Mouse (Mus musculus) c-Kit-positive CD71-positive TER-119-negative erythroid progenitor cells, embryonic 14.5 days (primary cell): ENCODE measurements around the gene Tmem79.
"Not testable (repeated sequence)": the region's sequence is repeated elsewhere in the genome, so short reads cannot be mapped to it uniquely, and the experiment has no call there.

Experiments used
- DNase-seq: peaks from one replicate; pipeline ENCODE4 v3.0.0-alpha.2; 2013; ENCODE audit warnings: low read depth

Gene Tmem79

DNA sequence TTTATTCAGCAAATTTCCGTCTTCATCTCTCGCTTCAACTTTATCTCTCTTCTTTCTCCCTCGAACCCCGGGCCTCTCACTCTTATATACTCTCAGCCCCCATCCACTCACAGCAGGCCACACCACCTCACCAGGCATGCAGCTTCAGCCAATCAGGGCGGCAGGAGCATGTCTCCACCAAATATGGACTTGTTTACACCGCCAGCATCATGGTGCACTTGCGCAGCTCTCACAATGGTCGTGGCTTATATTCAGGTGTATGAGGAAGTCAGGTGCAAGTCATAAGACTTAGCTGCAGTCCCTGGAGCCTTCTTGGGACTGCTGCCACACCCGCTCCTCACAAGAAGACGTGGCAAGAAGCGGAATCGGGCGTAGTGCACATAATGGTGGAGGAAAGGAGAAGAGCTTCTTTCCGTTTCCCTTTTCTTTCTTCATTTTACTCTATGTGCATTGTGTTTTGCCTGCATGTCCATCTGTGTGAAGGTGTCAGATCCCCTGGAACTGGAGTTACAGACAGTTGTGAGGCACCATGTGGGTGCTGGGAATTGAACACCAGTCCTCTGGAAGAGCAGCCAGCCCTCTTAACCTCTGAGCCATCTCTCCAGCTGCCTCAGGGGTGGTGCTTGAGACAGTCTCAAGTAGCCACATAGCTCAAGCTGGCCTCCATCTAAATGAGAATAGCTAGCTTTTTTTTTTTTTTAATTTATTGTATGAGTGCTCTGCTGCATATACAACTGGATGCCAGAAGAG lies 51.0 kb downstream of the Tmem79 start:
- DNase-seq, result not testable (repeated sequence)

DNA sequence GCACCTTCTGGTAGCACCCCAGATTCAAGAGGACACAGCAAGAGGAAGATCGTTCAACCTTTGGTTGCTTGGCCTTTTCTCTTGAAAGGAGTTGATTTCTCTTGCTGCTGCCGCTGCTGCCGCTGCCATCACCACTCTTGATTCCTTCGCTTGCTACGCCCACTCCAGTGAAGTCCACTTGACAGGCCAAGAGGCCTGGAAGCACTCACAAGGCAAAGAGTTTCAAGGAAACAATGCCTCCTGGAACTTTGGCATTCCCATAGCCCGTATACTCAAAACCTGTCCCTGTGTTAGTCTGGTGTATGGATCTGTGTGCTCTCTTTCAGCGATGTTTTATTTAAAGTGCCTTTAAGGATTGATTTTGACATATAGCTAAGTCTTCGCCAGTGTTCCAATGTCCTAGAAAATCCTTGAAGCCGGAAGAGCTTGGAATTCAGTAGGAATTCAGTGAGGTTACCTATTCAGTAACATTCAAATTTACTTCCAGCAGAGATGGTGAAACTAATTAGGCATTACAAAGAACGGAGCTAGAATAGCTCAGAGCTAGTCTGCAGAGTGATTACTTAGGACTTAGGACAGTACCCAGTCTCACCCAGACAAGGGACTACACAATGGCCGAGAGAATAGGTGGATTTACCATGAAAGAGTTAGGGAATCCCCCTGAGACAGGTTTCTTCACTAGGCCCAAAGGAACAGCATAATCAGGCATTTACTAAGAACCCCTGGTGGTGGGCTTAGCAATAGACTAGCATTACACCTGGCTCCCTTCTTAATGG lies 54.6 kb downstream of the Tmem79 start:
- DNase-seq, result not testable (repeated sequence)

DNA sequence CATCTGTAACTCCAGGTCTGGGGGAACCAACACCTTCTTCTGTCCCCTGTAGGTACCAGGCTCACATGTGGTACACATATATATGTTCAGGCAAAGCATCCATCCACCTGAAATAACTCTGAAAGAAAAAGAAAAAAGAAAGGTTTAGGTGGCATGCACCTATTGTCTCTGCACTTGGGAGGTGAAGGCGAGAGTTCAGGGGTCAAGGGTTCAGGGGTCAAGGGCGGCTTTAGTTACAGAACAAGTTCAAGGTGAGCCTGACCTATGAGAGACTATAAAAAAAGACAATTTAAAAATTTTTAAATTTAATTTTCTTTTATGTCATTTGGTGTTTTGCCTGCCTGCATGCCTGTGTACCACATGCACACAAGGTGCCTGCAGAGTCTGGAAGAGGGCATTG lies 55.9 kb downstream of the Tmem79 start:
- DNase-seq, result no peak
